Mouse (Mus musculus) lung, postnatal 0 days (tissue): ENCODE measurements at regions not wholly inside any gene's neighbourhood (a gene's known extent, or its start where the extent isn't known, plus 50 kb on each side); places are given as distances from the start of the nearest gene placed in this dataset.

ENCODE experiments used
- CTCF ChIP-seq: IDR thresholded peaks from 2 replicates; pipeline ENCODE4 v1.5.1; 2016; ENCODE audit warnings: antibody characterized with exemption, mild to moderate bottlenecking
- EP300 ChIP-seq: IDR thresholded peaks from 2 replicates; pipeline ENCODE4 v1.6.1; 2016; ENCODE audit warnings: antibody characterized with exemption, mild to moderate bottlenecking, control low read depth

- TF ChIP-seq CTCF (no peak), EP300 (no peak)
Measured at GRCm38 (mm10) chr15:5510056-5510455, 266.1 kb upstream of the Ptger4 start.
